Mouse (Mus musculus) gastrocnemius, postnatal 14 days (tissue): ENCODE measurements around the gene Snx6. TPM values are rescaled to one million over a fixed set of nuclear protein-coding genes. Genes with fewer than 3 reads are reported as not detected.
"Not testable (repeated sequence)": the region's sequence is repeated elsewhere in the genome, so short reads cannot be mapped to it uniquely, and the experiment has no call there.

Experiments
- DNase-seq: peaks from one replicate; pipeline ENCODE4 v3.0.0; 2021; ENCODE audit warnings: mixed read lengths
- intact Hi-C: fragments of 180-260 bp; cut with DNase I; formaldehyde crosslinking; loops from one replicate; pipeline ENCODE4 v1.15.1; 2025; ENCODE audit warnings: low total_unique reads
- total RNA-seq, 2 experiments: library from RNA; stranded (reverse); gene quantifications; 2 replicates each; pipeline ENCODE4 v1.2.3; 2021

The Snx6 gene
- total RNA-seq, 2 experiments from 2014 or later: 20.9 to 23.5 TPM

DNA sequence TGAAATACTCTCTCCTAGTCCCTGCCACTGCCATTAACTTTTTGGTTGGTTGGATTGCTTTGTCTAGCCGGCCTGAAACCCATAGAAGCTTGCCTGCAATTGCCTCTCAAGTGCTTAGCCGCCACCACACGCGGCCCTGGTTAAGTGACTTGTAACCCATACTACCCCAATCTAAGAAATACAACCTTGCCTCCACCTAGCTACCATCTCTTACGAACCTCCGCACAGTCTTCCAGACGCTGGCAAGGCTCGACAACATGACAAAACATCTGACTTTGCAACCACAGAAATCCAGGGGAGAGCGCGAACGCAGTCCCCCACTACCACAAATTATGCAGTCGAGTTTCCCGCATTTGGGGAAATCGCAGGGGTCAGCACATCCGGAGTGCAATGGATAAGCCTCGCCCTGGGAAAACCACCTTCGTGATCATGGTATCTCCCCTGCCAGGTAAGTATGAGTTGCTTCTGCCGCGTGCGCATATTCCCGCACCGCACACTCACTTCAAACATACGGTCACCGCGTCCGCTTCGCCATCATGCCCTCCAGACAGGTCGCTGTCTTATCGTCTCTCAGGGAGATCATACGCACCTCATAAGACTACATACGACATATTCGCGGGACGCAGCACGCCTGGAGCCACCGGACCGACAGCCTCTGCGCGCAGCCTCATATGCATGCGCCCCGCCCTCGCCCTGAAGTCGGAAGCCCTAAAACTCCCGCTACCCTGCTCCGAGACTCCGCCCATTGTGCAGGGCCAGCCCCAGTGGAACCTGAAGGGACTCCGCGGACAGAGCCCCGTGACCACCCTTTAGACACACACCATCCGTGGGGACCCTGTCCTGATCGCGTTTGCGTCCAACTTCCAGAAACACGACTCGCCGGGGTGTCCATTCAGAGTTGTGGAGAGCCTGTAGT, 76.4 kb downstream of the Snx6 start:
- DNase-seq, intact Hi-C loops: not testable (repeated sequence)

DNA sequence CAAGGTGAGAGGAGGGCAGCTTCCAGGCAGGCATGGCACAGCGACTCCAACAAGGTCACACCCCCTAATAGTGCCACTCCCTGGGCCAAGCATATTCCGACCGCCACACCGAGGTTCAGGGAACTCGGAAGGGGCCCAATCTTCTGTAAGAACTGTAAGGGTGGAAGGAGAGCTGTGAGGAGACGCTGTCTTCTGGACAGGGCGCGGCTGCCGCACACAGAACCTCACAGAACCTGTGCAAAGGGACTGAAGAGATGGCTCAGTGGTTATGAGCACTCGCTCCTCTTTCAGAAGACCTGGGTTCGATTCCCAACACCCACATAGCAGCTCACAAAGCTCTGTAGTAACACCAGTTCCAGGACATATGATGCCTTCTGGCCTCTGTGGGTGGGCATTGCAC, 78.0 kb downstream of the Snx6 start:
- intact Hi-C loops, DNase-seq: not testable (repeated sequence)

DNA sequence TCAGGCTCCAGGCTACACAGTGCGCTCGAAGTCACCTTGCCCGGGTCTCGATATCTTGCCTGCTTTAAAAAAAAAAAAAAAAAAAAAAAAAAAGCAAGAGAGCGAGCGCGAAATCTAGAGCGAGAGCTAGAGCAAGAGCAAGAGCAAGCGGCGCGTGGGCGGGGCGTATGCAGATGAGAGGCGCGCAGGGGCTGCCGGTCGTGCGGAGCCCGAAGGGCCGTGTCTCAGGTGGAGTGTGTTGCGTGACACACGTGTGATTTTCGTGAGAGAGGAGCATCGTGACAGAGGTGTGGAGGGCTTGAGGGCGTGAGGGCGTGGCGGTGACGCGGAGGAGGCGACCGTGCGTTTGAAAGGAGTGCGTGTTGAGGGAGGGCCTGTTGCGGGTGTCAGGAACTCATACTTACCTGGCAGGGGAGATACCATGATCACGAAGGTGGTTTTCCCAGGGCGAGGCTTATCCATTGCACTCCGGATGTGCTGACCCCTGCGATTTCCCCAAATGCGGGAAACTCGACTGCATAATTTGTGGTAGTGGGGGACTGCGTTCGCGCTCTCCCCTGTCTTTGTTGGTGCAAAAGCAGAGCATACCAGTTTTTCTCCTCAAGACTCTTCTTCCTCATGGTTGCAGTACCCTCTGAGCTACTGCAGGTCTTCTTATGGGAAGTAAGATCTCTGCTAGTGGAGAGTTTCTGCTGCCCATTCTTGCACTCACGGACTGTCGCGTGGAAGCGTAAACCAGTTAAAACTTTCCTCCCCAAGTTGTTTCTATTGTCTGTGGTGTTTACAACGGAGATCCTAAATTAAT, 81.5 kb downstream of the Snx6 start:
- DNase-seq, intact Hi-C loops: not testable (repeated sequence)

DNA sequence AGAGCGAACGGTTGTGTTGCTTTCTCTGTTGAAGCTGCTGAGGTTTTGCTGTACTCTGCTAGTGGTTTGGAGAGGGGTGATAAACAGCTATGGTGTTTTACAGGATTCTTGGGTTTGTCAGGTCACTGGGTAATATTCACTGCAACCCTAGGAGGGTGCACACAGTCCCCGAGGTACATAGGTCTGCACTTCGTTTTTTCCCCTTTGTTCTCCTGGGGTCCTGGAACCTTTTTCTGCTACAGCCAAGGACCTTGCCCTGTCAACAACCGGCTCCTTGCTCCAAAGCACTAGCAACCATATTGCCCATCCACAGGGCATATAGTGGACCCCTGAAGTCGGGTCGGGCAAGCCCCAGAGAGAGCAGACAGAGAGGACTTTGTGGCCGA, 85.0 kb downstream of the Snx6 start:
- DNase-seq: peak; percentile 17
- intact Hi-C loops: not testable (repeated sequence)

DNA sequence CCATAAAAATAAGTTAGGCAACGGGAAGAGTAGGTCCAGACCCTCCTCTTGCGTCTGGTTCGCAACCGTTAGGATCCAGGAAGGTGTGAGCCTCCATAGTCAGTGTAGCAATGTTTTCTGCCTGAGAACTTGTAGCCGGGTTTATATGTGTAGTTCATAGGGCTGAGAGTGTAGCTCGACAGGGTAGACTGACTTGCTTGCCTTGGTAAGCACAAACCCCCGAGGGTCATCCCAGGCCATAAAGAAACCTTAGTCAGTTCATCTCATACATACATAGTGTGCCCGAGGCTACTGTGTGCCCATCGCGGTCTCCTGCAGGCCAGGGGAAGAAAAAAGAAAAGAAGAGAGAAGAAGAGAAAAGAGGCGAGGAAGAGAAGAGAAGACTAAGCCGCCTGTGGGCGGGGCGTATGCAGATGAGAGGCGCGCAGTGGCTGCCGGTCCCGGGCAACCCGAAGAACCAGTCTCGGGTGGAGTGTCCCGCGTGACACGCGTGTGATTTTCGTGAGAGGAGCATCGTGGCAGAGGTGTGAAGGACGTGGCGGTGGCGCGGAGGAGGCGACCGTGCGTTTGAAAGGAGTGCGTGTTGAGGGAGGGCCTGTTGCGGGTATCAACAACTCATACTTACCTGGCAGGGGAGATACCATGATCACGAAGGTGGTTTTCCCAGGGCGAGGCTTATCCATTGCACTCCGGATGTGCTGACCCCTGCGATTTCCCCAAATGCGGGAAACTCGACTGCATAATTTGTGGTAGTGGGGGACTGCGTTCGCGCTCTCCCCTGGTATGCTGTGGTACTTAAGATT, 85.6 kb downstream of the Snx6 start:
- DNase-seq, intact Hi-C loops: not testable (repeated sequence)

DNA sequence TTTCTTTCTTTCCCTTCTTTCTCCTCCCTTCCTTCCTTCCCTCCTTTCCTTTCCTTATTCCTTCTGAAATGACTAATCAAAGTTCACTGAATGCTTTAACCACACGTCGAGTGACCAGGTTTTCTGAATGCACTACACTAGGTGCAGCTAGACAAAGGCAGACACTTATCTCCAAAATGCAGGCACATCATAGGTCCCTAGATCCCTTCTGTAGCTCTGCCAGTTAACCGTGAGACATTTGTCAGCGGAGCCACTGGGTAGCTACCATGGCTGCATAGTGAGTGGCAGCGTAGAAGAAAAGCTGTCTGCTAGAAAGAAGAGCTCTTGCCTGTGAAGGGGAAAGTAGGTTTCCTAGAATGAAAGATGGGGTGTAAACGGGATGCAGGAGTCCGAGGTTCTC, 96.1 kb downstream of the Snx6 start:
- intact Hi-C loops: loop anchor here (10.0 kb wide), 1 partner anchor 95 kb away; the partner anchor contains the start of gene Snx6
- DNase-seq: no peak

DNA sequence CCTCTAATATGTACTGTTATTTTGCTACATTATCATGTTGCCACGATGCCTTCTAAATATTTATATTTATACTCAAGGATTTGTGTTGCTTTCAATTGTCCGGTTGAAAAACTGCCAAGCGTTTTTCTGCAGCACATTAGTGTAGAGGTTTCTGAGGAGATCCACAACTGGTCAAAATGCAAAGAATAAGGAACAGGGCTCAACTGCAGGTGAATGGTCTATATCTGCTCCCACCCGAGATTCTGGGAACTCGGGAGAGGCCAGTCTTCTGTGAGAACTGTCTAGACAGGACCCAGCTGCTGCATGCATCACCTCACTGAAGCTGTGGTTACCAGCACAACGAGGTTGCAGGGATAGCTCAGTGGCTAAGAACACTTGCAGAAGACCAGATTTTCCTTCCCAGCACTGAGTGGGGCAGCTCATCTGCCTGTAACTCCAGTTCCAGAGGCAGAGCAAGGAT, 97.7 kb downstream of the Snx6 start:
- DNase-seq: no peak
- intact Hi-C loops: loop anchor here (10.0 kb wide), 1 partner anchor 97 kb away; the partner anchor contains the start of gene Snx6

DNA sequence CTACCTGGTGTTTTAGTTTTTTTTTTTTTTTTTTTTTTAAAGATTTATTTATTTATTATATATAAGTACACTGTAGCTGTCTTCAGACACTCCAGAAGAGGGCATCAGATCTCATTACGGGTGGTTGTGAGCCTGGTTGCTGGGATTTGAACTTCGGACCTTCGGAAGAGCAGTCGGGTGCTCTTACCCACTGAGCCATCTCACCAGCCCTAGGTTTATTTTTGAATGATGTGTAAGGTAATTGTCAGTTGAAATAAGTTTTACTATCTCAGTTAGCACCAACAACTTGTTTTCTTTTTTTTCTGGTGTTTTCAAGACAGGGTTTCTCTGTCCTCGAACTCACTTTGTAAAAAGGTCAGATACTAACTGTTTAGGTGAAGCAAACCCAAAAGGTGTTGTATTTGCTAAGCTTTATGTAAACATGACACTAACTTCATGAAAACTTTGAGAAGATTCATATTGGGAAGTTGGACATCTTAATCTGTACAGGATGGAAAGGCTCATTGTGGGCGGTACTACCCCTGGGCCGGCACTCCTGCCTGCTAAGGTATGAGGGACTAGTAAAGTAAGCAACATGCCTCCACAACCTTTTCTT, 98.4 kb downstream of the Snx6 start:
- intact Hi-C loops: loop anchor here (10.0 kb wide), 1 partner anchor 98 kb away; the partner anchor contains the start of gene Snx6
- no peak for DNase-seq

Other genes starting within 250 kb of the Snx6 start
- gene Sptssa, start 139.1 kb downstream of the Snx6 start, total RNA-seq: 10 to 100 TPM; 19.1 to 22.9 TPM
- 10 to 100 TPM; 17.5 to 19.6 TPM for gene Eapp, start 99.8 kb downstream of the Snx6 start, total RNA-seq
- gene Cfl2, start 67.2 kb upstream of the Snx6 start, total RNA-seq: 100 to 1,000 TPM; 625 to 714 TPM
- gene Gm20403, start 190.8 kb upstream of the Snx6 start, total RNA-seq: not detected
- 1 to 10 TPM; 3.6 to 4.8 TPM for gene Baz1a, start 218.6 kb upstream of the Snx6 start, total RNA-seq